Mouse (Mus musculus): ENCODE results near the gene Tmem242.

Gene Tmem242

DNA sequence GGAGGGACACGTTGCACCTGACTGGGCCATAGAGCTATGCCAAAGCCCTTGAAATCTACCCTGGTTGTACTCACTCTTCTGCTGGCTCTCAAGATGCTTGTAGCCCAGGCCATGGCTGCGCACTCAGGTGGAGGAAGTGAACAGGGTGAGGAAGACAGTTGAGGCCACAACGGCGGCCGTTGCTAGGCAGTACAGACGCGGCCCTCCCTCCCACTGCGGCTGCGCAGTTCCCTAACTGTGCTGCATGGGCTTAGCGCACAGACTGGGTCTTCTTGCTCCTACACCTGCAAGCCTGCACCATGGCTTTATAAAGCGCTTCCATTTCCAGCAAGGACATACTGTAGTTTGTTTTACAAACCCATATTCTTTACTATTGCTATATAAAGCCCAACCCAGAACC lies 21.5 kb downstream of the Tmem242 start, which contains the start of gene Ldhal6b:
Gene Ldhal6b, minus strand, starts transcription at position 223 of the 400 bp plus-strand sequence.
- DNase-seq (ENCODE audit: inconsistent age in 2 of 2, low spot score in 1 of 2): no peak

DNA sequence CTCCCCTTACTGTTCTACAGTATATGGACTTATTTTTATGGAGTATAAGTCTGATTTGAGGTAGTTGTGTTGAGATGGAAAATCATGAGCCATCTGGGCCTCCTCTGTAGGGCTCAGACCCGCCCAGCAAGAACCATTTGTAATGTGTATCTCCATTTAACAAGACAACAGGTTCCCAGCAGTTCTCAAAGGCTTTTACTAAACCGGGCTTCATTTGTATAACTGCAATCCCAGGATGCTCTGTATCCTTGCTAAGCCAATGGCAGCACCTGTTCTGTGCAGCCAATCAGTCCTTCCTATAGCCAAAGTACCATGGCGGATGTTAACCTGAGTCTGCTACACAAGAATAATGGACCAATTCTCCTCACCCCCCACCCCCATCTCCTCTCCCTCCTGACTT lies 23.5 kb downstream of the Tmem242 start:
- no peak for DNase-seq (ENCODE audit: inconsistent age in 2 of 2, low spot score in 1 of 2)

- no peak for DNase-seq (ENCODE audit: inconsistent age in 2 of 2, low spot score in 1 of 2)
These were observed 26.0 kb downstream of the Tmem242 start for GRCm38 (mm10) chr17:5414041-5414440.

GRCm38 (mm10) chr17:5413350-5413749 lies 26.7 kb downstream of the Tmem242 start:
- no peak for DNase-seq (ENCODE audit: inconsistent age in 2 of 2, low spot score in 1 of 2)

DNA sequence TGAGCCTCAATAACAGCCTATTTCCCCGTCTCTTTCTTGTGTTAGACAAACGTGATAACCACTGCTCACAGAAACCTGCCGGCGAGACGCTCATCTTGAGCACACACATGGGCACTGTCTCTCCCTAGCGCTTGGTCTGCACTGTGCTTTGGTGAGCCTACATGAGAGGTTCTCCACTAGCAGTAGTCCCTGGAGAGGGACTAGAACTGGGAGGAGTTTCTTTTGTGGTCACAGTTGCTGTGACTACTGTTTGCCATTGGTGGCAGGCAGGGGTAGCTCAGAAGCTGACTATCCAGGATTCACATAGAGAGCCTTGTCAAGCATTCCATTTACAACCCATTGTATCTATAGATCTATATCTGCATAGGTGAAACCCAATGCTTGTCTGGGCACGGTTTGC lies 27.3 kb downstream of the Tmem242 start:
- DNase-seq (ENCODE audit: inconsistent age in 2 of 2, low spot score in 1 of 2): no peak

DNA sequence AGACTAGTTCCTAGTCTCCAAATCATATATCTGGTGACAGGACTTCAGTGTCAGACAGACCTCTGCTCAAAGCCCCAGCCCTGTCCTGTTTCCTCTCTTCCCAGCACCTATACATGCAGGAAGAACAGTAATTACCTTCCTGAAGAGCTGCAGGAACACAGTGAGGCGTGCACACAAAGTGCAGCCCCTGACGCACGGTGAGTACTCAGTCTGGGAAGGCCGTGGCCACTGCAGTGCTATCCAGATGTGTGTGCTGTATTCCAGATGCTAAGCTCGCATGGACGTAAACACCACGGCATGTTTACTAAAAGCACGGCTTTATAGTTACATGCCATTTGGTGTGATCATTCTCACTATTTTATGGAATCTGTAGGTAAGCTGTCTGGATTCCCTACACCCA lies 27.8 kb downstream of the Tmem242 start:
- DNase-seq (ENCODE audit: inconsistent age in 2 of 2, low spot score in 1 of 2): no peak

DNA sequence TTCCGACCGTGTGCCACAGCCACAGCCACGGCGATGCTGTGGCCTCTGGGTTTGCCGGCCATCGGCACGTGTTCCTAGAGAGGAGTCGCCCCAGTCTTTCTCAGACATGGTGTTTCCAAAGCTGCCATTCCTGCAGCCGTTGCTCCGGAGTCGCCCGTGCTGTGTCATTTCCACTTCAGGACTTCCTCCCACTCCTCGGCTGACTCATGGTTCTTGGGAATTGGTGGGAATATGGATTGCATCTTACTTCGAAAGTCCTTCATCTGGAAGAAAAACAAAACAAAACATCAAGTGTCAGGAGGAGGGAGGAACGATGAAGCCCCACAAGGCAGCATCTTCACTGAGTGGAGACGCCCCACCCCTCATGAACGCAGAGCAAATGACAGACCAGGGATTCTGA lies 28.9 kb downstream of the Tmem242 start:
- DNase-seq (ENCODE audit: inconsistent age in 2 of 2, low spot score in 1 of 2): no peak

DNA sequence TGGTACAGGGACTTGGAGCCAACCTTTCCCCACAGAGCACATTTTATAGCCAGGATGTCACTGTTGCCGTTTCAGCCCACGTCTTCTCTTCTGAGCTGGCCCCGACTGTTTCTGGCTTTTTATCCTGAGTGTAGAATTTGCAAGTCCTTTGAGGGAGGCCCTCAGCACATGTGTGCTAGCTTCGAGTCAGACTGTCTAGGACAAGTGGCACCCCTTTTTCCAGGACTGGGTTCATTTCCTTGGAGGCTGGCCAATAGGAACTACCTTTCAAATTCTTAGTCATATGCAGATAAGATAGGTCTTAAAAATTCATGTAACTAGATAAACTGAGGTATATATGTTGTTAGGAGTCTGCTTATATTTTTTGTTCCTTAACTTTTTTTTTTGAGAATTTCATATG lies 29.7 kb downstream of the Tmem242 start:
- no peak for DNase-seq (ENCODE audit: inconsistent age in 2 of 2, low spot score in 1 of 2)

- DNase-seq (ENCODE audit: inconsistent age in 2 of 2, low spot score in 1 of 2): no peak
These were observed 33.0 kb downstream of the Tmem242 start for GRCm38 (mm10) chr17:5407030-5407429.

GRCm38 (mm10) chr17:5406566-5406965 lies 33.5 kb downstream of the Tmem242 start:
- DNase-seq (ENCODE audit: inconsistent age in 2 of 2, low spot score in 1 of 2): no peak

- DNase-seq (ENCODE audit: inconsistent age in 2 of 2, low spot score in 1 of 2): no peak
These were observed 36.2 kb downstream of the Tmem242 start for GRCm38 (mm10) chr17:5403885-5404284.

DNA sequence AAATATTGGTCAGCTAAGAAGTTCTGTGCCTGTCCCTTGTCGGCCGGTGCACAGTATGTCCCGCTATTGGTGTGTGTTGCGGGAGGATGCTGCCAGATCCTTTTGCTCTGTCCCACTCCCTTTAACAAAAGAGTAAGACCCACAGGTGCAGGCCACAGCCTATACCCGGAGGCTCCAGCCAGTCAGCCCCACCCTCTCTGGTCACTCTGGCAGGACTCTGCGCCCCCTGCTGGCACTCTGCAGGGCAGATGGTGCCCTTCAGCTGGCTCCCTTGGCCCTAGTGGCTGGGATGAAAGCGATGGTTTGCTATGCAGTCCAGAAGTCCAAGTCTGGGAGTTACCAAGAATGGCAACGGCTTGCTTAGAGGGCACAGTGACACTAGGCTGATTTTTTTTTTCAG lies 37.4 kb downstream of the Tmem242 start:
- DNase-seq (ENCODE audit: inconsistent age in 2 of 2, low spot score in 1 of 2): peak; percentile 86 to 95

GRCm38 (mm10) chr17:5402069-5402468 lies 38.0 kb downstream of the Tmem242 start:
- DNase-seq (ENCODE audit: inconsistent age in 2 of 2, low spot score in 1 of 2): peak; percentile 68 to 90

GRCm38 (mm10) chr17:5401288-5401687 lies 38.8 kb downstream of the Tmem242 start:
- no peak for DNase-seq (ENCODE audit: inconsistent age in 2 of 2, low spot score in 1 of 2)

DNA sequence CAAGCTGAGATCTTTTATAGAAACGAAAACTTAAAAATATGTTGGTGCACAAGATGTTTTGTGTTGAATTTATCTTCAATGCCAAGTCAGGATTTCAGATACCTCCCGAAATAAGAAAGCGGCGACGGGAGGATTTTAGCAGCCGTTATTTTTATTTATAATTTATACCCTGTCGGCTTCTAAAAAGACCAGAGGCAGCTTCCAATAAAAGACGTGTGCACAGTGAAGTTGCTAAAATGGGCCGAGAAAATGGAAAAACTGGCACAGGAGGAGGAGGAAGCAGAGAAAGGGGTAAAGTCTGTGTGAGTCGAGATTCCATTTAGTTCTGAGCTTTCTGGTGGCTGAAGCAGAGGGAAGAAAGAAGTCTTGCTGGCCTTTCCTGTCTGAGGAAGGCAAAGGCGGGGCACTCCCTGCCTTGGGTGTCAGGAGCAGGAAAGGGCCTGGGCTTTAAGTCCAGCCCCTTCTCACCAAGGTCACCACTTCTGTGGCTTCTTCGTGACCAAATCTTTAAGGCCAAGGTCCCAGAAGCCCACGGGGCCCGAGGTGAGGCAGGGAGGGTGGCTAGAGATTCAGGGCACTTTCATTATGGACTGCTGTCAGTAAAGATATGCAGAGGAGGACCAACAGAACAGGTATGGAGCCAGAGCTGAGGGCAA lies 39.5 kb downstream of the Tmem242 start:
- no peak for DNase-seq (ENCODE audit: inconsistent age in 2 of 2, low spot score in 1 of 2)

DNA sequence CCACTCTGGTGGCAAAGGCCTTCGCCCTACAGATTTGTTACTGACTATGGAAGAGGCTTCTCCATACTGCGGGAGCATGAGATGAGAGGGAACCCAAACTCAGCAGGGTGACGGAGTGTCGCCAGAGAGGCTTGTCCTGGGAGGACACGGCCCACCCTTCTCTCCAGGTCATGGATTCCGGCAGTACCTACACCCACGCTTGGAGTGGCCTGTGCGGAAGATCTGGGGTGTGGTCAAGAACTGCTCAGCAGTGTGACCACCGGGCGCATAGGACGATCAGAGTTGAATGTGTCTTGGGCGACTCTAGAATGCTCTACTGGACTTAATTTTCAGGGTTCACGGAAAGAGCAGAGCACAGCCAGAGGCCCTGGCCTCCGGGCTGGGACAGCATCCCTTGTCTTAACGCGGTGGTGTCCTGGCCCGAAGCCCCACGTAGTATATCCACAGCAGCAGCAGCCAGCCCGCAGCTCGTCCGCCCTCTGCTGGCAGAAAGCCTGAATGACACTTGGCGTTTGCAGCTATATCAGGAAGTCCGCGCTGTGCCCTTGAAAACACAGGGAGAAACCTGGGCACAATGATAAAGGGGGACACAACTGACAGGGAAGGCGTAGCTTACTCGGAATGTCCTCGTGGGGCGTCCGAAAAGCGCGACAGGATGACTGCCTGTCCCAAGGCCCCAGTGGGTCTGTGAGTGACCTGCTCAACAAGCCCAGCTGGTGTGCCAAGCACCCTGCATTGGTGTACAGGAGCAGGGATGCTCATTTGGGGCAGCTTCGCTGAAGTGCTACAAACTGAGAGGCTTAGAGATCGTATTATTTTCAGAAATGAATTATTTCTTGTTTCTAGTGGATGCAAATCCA lies 42.7 kb downstream of the Tmem242 start:
- peak; percentile 83 to 93 for DNase-seq (ENCODE audit: inconsistent age in 2 of 2, low spot score in 1 of 2)

GRCm38 (mm10) chr17:5396213-5396612 lies 43.8 kb downstream of the Tmem242 start:
- DNase-seq (ENCODE audit: inconsistent age in 2 of 2, low spot score in 1 of 2): no peak

GRCm38 (mm10) chr17:5395454-5396205 lies 44.4 kb downstream of the Tmem242 start:
- DNase-seq (ENCODE audit: inconsistent age in 2 of 2, low spot score in 1 of 2): no peak

DNA sequence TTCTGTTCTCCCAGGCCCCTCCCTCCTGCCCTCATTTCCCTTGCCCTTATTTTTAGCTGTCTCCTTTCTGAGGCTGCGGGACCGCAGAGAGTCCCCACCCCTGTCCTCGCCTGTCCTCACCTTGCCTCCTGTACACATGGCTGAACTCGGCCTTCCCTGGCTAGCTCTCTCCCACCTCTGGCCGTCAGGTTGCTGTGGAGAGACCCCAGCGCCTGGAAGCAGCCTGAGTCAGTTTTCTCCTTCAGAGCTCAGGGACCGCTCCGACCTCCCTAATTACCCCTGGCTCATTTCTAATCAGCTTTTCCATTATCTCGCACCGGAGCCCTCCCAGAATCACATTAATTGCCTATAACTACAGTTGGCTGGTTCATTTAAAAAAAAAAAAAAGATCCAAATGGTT lies 49.4 kb downstream of the Tmem242 start:
- no peak for DNase-seq (ENCODE audit: inconsistent age in 2 of 2, low spot score in 1 of 2)

- no peak for DNase-seq (ENCODE audit: inconsistent age in 2 of 2, low spot score in 1 of 2)
These were observed 51.7 kb downstream of the Tmem242 start for GRCm38 (mm10) chr17:5388351-5388750.

- no peak for DNase-seq (ENCODE audit: inconsistent age in 2 of 2, low spot score in 1 of 2)
These were observed 53.0 kb downstream of the Tmem242 start for GRCm38 (mm10) chr17:5386885-5387545.

Measured in adrenal gland, adult (tissue).